Mouse (Mus musculus) heart, postnatal 0 days (tissue): ENCODE results near the gene Arhgap42.

Source experiments
- CTCF ChIP-seq: IDR thresholded peaks from 2 replicates; pipeline ENCODE4 v1.5.1; 2016; ENCODE audit warnings: antibody characterized with exemption, control low read depth, low read depth
- EP300 ChIP-seq: IDR thresholded peaks from 2 replicates; pipeline ENCODE4 v1.6.1; 2016; ENCODE audit warnings: antibody characterized with exemption, low read depth

GRCm38 (mm10) chr9:9218301-9218700 lies 20.6 kb downstream of the Arhgap42 start:
- TF ChIP-seq EP300 (no peak), CTCF (no peak)
